Mouse (Mus musculus) CH12.LX (cell line): ENCODE measurements around the gene Pspc1. TPM values are rescaled to one million over a fixed set of nuclear protein-coding genes. Genes with fewer than 3 reads are reported as not detected.

Experiments used
- DNase-seq: peaks from one replicate; pipeline ENCODE4 v3.0.0-alpha.2; 2013; ENCODE audit errors: extremely low read depth
- H3K27ac ChIP-seq: 2 replicates; pipeline ENCODE4 v1.5.1; 2012; ENCODE audit warnings: low read depth, mild to moderate bottlenecking, control low read depth, moderate library complexity; ENCODE audit not compliant: insufficient read depth
- H3K27me3 ChIP-seq: replicated peaks from 2 replicates; pipeline ENCODE3; 2012; ENCODE audit warnings: inconsistent platforms
- H3K36me3 ChIP-seq, 2 experiments: replicated peaks in 1 of 2; 2 replicates each; pipeline versions ENCODE3 to v1.6.1; 2012; ENCODE audit warnings: inconsistent platforms in 1 of 2, low read length in 1 of 2, mild to moderate bottlenecking in 1 of 2, mixed read lengths in 1 of 2, moderate library complexity in 1 of 2; ENCODE audit not compliant: control insufficient read depth in 1 of 2, insufficient read depth in 1 of 2
- H3K4me1 ChIP-seq, 2 experiments: 2 replicates each; pipeline ENCODE4 v1.6.1; 2012; ENCODE audit warnings: inconsistent platforms in 1 of 2, moderate library complexity in 1 of 2; ENCODE audit not compliant: insufficient read depth in 2 of 2, control insufficient read depth in 1 of 2
- H3K4me2 ChIP-seq: 2 replicates; pipeline ENCODE4 v1.6.1; 2012; ENCODE audit warnings: low read depth, mild to moderate bottlenecking, control low read depth; ENCODE audit not compliant: poor library complexity, insufficient read depth, severe bottlenecking
- H3K4me3 ChIP-seq, 3 experiments: fragments of 150-350 bp in 1 of 3; sonication (generic) in 1 of 3; replicated peaks in 1 of 3; 2 replicates each; pipeline versions ENCODE3 to v1.5.1; 2011 to 2012; ENCODE audit warnings: low read depth in 2 of 3, low read length in 2 of 3, mild to moderate bottlenecking in 2 of 3, moderate library complexity in 2 of 3, control low read depth in 1 of 3, improper control_type of control experiment in 1 of 3, inconsistent platforms in 1 of 3, mixed read lengths in 1 of 3; ENCODE audit not compliant: poor library complexity in 1 of 3
- H3K79me2 ChIP-seq: replicated peaks from 2 replicates; pipeline ENCODE4 v1.6.1; 2012; ENCODE audit warnings: mild to moderate bottlenecking, moderate library complexity; ENCODE audit not compliant: control insufficient read depth, poor library complexity, insufficient read depth, severe bottlenecking; ENCODE audit errors: extremely low read depth
- H3K9ac ChIP-seq: 2 replicates; pipeline ENCODE4 v1.6.1; 2012; ENCODE audit warnings: low read depth, mild to moderate bottlenecking, control low read depth, moderate library complexity; ENCODE audit not compliant: insufficient read depth
- H3K9me3 ChIP-seq: replicated peaks from 2 replicates; pipeline ENCODE3; 2012; ENCODE audit warnings: low read length, inconsistent platforms, mixed read lengths
- BHLHE40 ChIP-seq: IDR thresholded peaks from 2 replicates; pipeline ENCODE4 v1.6.1; 2011; ENCODE audit warnings: mild to moderate bottlenecking, low read depth, low read length, improper control_type of control experiment
- CHD1 ChIP-seq: IDR thresholded peaks from 2 replicates; pipeline ENCODE4 v1.6.1; 2012; ENCODE audit warnings: low read depth, low read length, improper control_type of control experiment, inconsistent platforms
- CTCF ChIP-seq, 2 experiments: IDR thresholded peaks in 1 of 2; conservative IDR thresholded peaks in 1 of 2; 2 replicates each; pipeline ENCODE4 v1.5.1; 2011 to 2012; ENCODE audit warnings: low read depth in 2 of 2, low read length in 2 of 2, improper control_type of control experiment in 1 of 2, inconsistent platforms in 1 of 2, mild to moderate bottlenecking in 1 of 2, moderate library complexity in 1 of 2
- ELF1 ChIP-seq: IDR thresholded peaks from 2 replicates; pipeline ENCODE4 v1.6.1; 2014; ENCODE audit warnings: low read depth, mild to moderate bottlenecking, inconsistent platforms, low read length, improper control_type of control experiment
- EP300 ChIP-seq: IDR thresholded peaks from 2 replicates; pipeline ENCODE4 v1.6.1; 2011; ENCODE audit warnings: low read length, improper control_type of control experiment
- ETS1 ChIP-seq: conservative IDR thresholded peaks from 2 replicates; pipeline ENCODE4 v1.6.1; 2012; ENCODE audit warnings: low read depth, mild to moderate bottlenecking, inconsistent platforms, low read length, improper control_type of control experiment, moderate library complexity
- HCFC1 ChIP-seq: IDR thresholded peaks from 2 replicates; pipeline ENCODE4 v1.6.1; 2012; ENCODE audit warnings: low read depth, mild to moderate bottlenecking, inconsistent platforms, low read length, improper control_type of control experiment
- IRF4 ChIP-seq: IDR thresholded peaks from 2 replicates; pipeline ENCODE4 v1.6.1; 2014; ENCODE audit warnings: low read depth, mild to moderate bottlenecking, inconsistent platforms, low read length, improper control_type of control experiment
- MAFK ChIP-seq: IDR thresholded peaks from 2 replicates; pipeline ENCODE4 v1.6.1; 2011; ENCODE audit warnings: low read length, improper control_type of control experiment; ENCODE audit not compliant: insufficient replicate concordance
- MAX ChIP-seq: IDR thresholded peaks from 2 replicates; pipeline ENCODE4 v1.6.1; 2011; ENCODE audit warnings: low read length, improper control_type of control experiment
- MAZ ChIP-seq: IDR thresholded peaks from 2 replicates; pipeline ENCODE4 v1.6.1; 2012; ENCODE audit warnings: low read depth, mild to moderate bottlenecking, inconsistent platforms, low read length, improper control_type of control experiment, moderate library complexity
- MXI1 ChIP-seq: IDR thresholded peaks from 2 replicates; pipeline ENCODE4 v1.6.1; 2011; ENCODE audit warnings: mild to moderate bottlenecking, low read depth, low read length, improper control_type of control experiment
- POLR2A ChIP-seq: IDR thresholded peaks from 2 replicates; pipeline ENCODE4 v1.6.1; 2011; ENCODE audit warnings: low read depth, mild to moderate bottlenecking, improper control_type of control experiment, low read length
- RAD21 ChIP-seq: IDR thresholded peaks from 2 replicates; pipeline ENCODE4 v1.6.1; 2011; ENCODE audit warnings: low read depth, mild to moderate bottlenecking, low read length, improper control_type of control experiment, moderate library complexity
- SMC3 ChIP-seq: IDR thresholded peaks from 2 replicates; pipeline ENCODE4 v1.6.1; 2011; ENCODE audit warnings: low read depth, low read length, improper control_type of control experiment
- TCF12 ChIP-seq: IDR thresholded peaks from 2 replicates; pipeline ENCODE4 v1.6.1; 2014; ENCODE audit warnings: low read depth, mild to moderate bottlenecking, inconsistent platforms, low read length, improper control_type of control experiment
- USF1 ChIP-seq: IDR thresholded peaks from 2 replicates; pipeline ENCODE4 v1.6.1; 2014; ENCODE audit warnings: low read depth, mild to moderate bottlenecking, inconsistent platforms, low read length, improper control_type of control experiment
- USF2 ChIP-seq: conservative IDR thresholded peaks from 2 replicates; pipeline ENCODE4 v1.6.1; 2011; ENCODE audit warnings: low read depth, low read length, improper control_type of control experiment
- ZC3H11A ChIP-seq: IDR thresholded peaks from 2 replicates; pipeline ENCODE4 v1.6.1; 2012; ENCODE audit warnings: low read depth, mild to moderate bottlenecking, inconsistent platforms, low read length, improper control_type of control experiment
- ZKSCAN1 ChIP-seq: IDR thresholded peaks from 2 replicates; pipeline ENCODE4 v1.6.1; 2012; ENCODE audit warnings: low read depth, inconsistent platforms, low read length, improper control_type of control experiment, borderline replicate concordance
- ZMIZ1 ChIP-seq: IDR thresholded peaks from 2 replicates; pipeline ENCODE4 v1.6.1; 2012; ENCODE audit warnings: low read depth, mild to moderate bottlenecking, inconsistent platforms, low read length, improper control_type of control experiment
- ZNF384 ChIP-seq: IDR thresholded peaks from 2 replicates; pipeline ENCODE4 v1.6.1; 2012; ENCODE audit warnings: low read depth, low read length, improper control_type of control experiment, inconsistent platforms
- dilution Hi-C: fragments of 300-500 bp; cut with MboI; formaldehyde crosslinking; loops from 2 replicates; pipeline ENCODE4 v1.14.3; 2020; ENCODE audit warnings: low sequenced_read_pairs; ENCODE audit not compliant: extremely low pct_unique_long_range_greater_than_20kb, extremely low pct_ligation_motif_present
- in situ Hi-C: fragments of 300-500 bp; cut with MboI; formaldehyde crosslinking; loops from 3 replicates; pipeline ENCODE4 v1.14.3; 2019; ENCODE audit warnings: low sequenced_read_pairs, low pct_ligation_motif_present, low pct_unique_long_range_greater_than_20kb, mixed read lengths
- polyA plus RNA-seq: library from polyadenylated mRNA; unstranded; fragments of >175 nt; gene quantifications from 2 replicates; pipeline ENCODE4 v1.2.1, GENCODE M21; 2012; ENCODE audit warnings: low read depth; ENCODE audit not compliant: insufficient read length
- total RNA-seq, 2 experiments: library from RNA; depleted of rRNA; stranded (reverse); fragments of 300-350 nt in 1 of 2; fragments of >200 nt in 1 of 2; gene quantifications; 2 replicates each; pipeline ENCODE4 v1.2.3; 2012 to 2014

Gene Pspc1
- total and polyA plus RNA-seq, 3 experiments, result 42.5 to 125 (median 46.9) TPM

- Histone ChIP-seq H3K4me3 (no peak overlapping the region), H3K27me3 (no peaks in the 10 kb centered on the region), H3K9me3 (no peaks in the 10 kb centered on the region), H3K9ac (no peak overlapping the region), H3K36me3 (peaks cover 9 to 52% of the 10 kb centered on the region in 2 experiments), H3K79me2 (0 out of 2 replicates have a peak, but pooled peaks cover 4% of the 10 kb centered on the region), H3K4me2 (no peak overlapping the region), H3K27ac (no peak overlapping the region), H3K4me1 (peaks cover 0 to 1% of the 10 kb centered on the region in 2 experiments; a peak in 1 of 4 replicates)
- DNase-seq, result no peak
- no peak for TF ChIP-seq RAD21
- TF ChIP-seq ZNF384, result no peak
- no peak for TF ChIP-seq ZMIZ1
- no peak for TF ChIP-seq BHLHE40
- no peak for TF ChIP-seq MXI1
- no peak for TF ChIP-seq EP300
- no peak for TF ChIP-seq CHD1
- no peak for TF ChIP-seq MAFK
- TF ChIP-seq TCF12, result no peak
- TF ChIP-seq USF2, result no peak
- dilution Hi-C loops, result no loop called here
- in situ Hi-C loops, result no loop called here
Measured at GRCm38 (mm10) chr14:56726493-56726892, 51.6 kb downstream of the Pspc1 start.

GRCm38 (mm10) chr14:56705687-56706086 is 72.4 kb downstream of the Pspc1 start:
- Histone ChIP-seq H3K36me3 (peaks cover 5 to 46% of the 10 kb centered on the region in 2 experiments), H3K9ac (no peak overlapping the region), H3K27me3 (no peaks in the 10 kb centered on the region), H3K4me1 (no peaks in the 10 kb centered on the region), H3K4me2 (no peak overlapping the region), H3K9me3 (no peaks in the 10 kb centered on the region), H3K79me2 (no peaks in the 10 kb centered on the region), H3K4me3 (no peak overlapping the region), H3K27ac (no peak overlapping the region)
- dilution Hi-C loops (no loop called here), in situ Hi-C loops (no loop called here)
- TF ChIP-seq IRF4, result no peak
- no peak for TF ChIP-seq ZNF384
- TF ChIP-seq CTCF (conservative IDR thresholded peaks at IDR 0.05 in 1 of 2, IDR thresholded peaks at IDR 0.05 in 1 of 2; ENCODE audit: low read depth in 2 of 2, low read length in 2 of 2), result no peak
- TF ChIP-seq CHD1, result no peak
- TF ChIP-seq ZKSCAN1, result no peak
- no peak for TF ChIP-seq BHLHE40
- TF ChIP-seq ETS1, result no peak
- TF ChIP-seq ZMIZ1, result no peak
- no peak for TF ChIP-seq MAX
- TF ChIP-seq RAD21, result no peak
- no peak for TF ChIP-seq HCFC1
- no peak for TF ChIP-seq ELF1
- TF ChIP-seq MAZ, result no peak
- no peak for TF ChIP-seq USF1
- no peak for TF ChIP-seq TCF12
- no peak for TF ChIP-seq SMC3
- TF ChIP-seq POLR2A, result no peak
- no peak for TF ChIP-seq ZC3H11A
- DNase-seq, result no peak
